Mouse (Mus musculus) hindbrain, embryonic 13.5 days (tissue): ENCODE measurements around the gene Arl5b. TPM values are rescaled to one million over a fixed set of nuclear protein-coding genes. Genes with fewer than 3 reads are reported as not detected.

ENCODE experiments used
- ATAC-seq: fragments of 200-750 bp; cut with Nextera tagmentation; 2 replicates; pipeline ENCODE4 v1.8.0; 2017; ENCODE audit warnings: moderate TSS enrichment; ENCODE audit not compliant: low FRiP score
- H3K27ac ChIP-seq: fragments of 300-500 bp; sonication (generic); 2 replicates; pipeline ENCODE4 v1.5.1; 2015; ENCODE audit warnings: inconsistent platforms, mild to moderate bottlenecking, moderate library complexity
- H3K27me3 ChIP-seq: fragments of 300-500 bp; sonication (generic); 2 replicates; pipeline ENCODE4 v1.6.1; 2015; ENCODE audit warnings: mild to moderate bottlenecking, inconsistent platforms
- H3K36me3 ChIP-seq: fragments of 300-500 bp; sonication (generic); 2 replicates; pipeline ENCODE4 v1.6.1; 2015; ENCODE audit warnings: mild to moderate bottlenecking, inconsistent platforms
- H3K4me1 ChIP-seq: fragments of 300-500 bp; sonication (generic); replicated peaks from 2 replicates; pipeline ENCODE4 v1.6.1; 2015; ENCODE audit warnings: inconsistent platforms
- H3K4me2 ChIP-seq: fragments of 300-500 bp; sonication (generic); 2 replicates; pipeline ENCODE4 v1.6.1; 2015; ENCODE audit warnings: inconsistent platforms, mild to moderate bottlenecking, moderate library complexity
- H3K4me3 ChIP-seq: fragments of 300-500 bp; sonication (generic); 2 replicates; pipeline ENCODE4 v1.5.1; 2015; ENCODE audit warnings: mild to moderate bottlenecking, inconsistent platforms
- H3K9ac ChIP-seq: fragments of 300-500 bp; sonication (generic); 2 replicates; pipeline ENCODE4 v1.6.1; 2015; ENCODE audit warnings: mild to moderate bottlenecking, inconsistent platforms
- H3K9me3 ChIP-seq: fragments of 300-500 bp; sonication (generic); 2 replicates; pipeline ENCODE4 v1.6.1; 2016; ENCODE audit warnings: inconsistent platforms
- WGBS: fragments of 180-500 bp; shearing (Covaris S2); methylation state at CpG from one replicate; pipeline ENCODE4 v1.1.7; 2015; 5-methylcytosine and 5-hydroxymethylcytosine counted together
- polyA plus RNA-seq: library from polyadenylated mRNA; unstranded; fragments of >200 nt; fragmentation: Nextera tagmentation; extraction: Ambion mirVana; gene quantifications from 2 replicates; pipeline ENCODE4 v1.2.1, GENCODE M21; 2015

Arl5b gene
- polyA plus RNA-seq, 1 experiment from 2014 or later, result 38.5 TPM

DNA sequence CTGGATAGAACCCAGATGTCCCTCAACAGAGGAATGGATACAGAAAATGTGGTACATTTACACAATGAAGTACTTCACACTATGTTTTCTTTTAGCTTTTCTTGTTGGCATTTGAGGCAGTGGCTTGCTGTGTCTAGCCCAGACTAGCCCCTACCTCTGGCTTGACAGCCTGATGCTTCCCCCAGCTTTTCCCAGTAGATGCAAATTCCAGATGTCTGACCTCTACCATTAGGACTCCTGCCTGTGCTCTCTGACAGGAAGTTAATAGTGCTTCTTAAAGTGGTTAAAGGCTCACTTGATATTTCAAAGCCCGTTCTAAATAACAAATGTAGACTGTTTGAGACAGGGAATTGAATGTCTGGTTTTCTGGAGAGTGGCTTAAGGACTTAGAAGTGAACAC, 14.6 kb downstream of the Arl5b start:
- Histone ChIP-seq H3K9ac (no peak overlapping the region), H3K4me3 (no peak overlapping the region), H3K9me3 (no peaks in the 10 kb centered on the region), H3K27ac (no peak overlapping the region), H3K4me1 (peaks cover 40% of the 10 kb centered on the region), H3K27me3 (no peaks in the 10 kb centered on the region), H3K36me3 (peaks cover 10% of the 10 kb centered on the region), H3K4me2 (no peak overlapping the region)
- no peak for ATAC-seq
- 70% methylated on average over 1 of the region's 1 CpGs for WGBS

DNA sequence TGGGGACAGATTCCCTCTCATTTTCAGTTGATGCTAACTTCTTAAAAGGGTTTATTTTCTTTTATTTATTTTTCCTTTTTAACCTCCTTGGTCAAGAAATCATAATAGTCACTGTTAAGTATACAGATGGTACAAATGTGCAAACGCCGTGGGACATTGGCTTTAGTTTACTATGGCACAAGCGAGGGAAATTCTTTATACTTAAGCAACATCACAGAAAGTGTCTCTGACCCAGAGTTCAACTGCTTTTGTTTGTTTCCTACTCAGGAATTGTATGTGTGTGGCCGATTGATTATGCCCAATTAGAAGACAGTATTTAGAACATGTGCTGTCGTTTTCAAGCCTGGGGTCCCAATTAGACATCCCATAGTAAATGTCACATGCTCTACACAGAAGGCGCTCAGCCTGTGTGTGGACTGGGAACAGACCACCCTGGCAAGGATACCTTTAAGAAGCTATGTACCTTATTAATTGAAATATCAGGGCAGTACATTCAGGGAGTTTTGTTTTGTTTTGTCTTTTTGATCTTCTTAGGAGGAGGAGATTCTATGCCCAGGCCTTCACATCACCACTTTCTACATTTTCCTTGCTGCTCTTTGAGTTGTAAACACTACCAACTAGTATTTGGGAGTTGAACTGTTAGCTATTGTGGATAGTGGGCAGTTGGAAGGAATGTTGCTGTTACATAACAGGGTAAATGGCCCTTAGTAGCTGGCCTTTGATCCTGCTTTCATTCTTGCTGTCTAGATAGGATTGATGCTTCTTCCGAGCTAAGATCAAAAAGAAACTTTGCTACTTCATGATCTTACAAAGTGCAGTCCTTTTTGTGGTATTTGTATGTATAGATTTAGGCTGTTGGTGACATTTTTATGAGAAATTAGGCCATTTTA, 15.4 kb downstream of the Arl5b start:
- Histone ChIP-seq H3K4me2 (no peak overlapping the region), H3K9ac (no peak overlapping the region), H3K27me3 (no peaks in the 10 kb centered on the region), H3K4me3 (no peak overlapping the region), H3K27ac (no peak overlapping the region), H3K9me3 (no peaks in the 10 kb centered on the region), H3K36me3 (peaks cover 15% of the 10 kb centered on the region), H3K4me1 (peaks cover 36% of the 10 kb centered on the region)
- ATAC-seq, result no peak
- 60% methylated on average over 7 of the region's 7 CpGs for WGBS

DNA sequence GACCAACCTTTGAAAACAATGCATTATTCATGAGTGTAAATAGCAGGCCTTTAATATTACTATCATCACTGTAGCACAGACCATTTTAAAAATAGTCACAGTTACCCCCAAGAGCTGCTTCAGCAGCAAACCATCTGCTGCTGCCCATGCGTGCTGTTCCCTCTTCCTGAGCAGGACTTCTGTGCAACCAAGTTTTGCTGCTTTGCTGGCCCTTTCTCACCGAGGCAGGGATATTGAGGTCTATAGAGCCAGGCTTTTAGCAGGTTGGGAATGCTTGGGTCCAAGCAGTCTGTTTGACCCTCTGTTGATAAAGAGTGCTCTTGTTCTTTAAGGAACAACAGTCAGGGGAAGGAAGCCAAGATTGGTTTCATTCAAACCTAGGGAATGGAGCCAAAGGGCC, 16.3 kb downstream of the Arl5b start:
- ATAC-seq, result no peak
- Histone ChIP-seq H3K4me1 (peaks cover 36% of the 10 kb centered on the region), H3K27ac (no peak overlapping the region), H3K9ac (no peak overlapping the region), H3K36me3 (peaks cover 23% of the 10 kb centered on the region), H3K9me3 (no peaks in the 10 kb centered on the region), H3K27me3 (no peaks in the 10 kb centered on the region), H3K4me3 (no peak overlapping the region), H3K4me2 (no peak overlapping the region)
- 71% methylated on average over 2 of the region's 2 CpGs for WGBS

DNA sequence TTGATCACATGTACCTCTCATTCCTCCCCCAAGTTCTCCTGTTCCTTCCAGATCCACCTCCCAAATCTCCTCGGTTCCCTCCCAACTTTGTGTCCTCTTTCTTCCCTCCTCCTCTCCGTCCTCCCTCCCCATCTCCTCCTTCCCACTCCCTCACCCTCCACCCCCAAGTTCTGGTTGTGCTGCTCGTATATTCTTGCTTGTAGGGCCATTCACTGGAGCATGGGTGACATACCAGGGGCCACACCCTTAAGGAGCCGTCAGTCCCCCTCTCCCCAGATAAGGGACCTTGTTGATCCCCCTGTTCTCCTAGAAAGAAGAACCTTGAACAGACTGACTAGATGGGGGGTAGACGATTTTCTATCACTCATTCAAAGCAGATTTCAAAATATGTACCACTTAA, 17.9 kb downstream of the Arl5b start:
- Histone ChIP-seq H3K4me2 (no peak overlapping the region), H3K4me3 (no peak overlapping the region), H3K27ac (no peak overlapping the region), H3K9me3 (no peaks in the 10 kb centered on the region), H3K9ac (no peak overlapping the region), H3K27me3 (no peaks in the 10 kb centered on the region), H3K4me1 (peaks cover 26% of the 10 kb centered on the region), H3K36me3 (peaks cover 30% of the 10 kb centered on the region)
- 88% methylated on average over 5 of the region's 5 CpGs for WGBS
- no peak for ATAC-seq

DNA sequence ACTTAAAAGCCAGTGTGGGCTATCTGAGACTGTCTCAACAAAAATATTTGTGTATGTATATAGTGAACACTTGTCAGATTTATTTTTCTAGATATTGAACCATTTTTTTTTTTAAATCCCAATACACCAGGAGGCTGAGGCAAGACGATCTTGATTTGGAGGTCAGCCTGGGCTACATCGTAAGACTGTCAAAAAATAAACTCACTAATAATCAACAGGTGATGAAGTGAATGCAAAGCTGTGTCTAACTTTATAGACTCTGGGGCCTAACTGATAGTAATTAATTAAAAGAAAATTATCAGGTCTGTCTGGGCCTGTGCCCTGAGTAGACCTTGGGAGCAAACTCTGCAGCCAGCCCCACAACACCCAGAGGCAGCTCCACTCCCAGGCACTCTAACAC, 34.5 kb downstream of the Arl5b start:
- H3K27me3 ChIP-seq, result no peaks in the 10 kb centered on the region
- peaks cover 39% of the 10 kb centered on the region for H3K36me3 ChIP-seq
- 99% methylated on average over 2 of the region's 2 CpGs for WGBS
- no peak overlapping the region for H3K4me2 ChIP-seq
- no peak for ATAC-seq
- H3K27ac ChIP-seq, result no peak overlapping the region
- no peaks in the 10 kb centered on the region for H3K9me3 ChIP-seq
- no peak overlapping the region for H3K9ac ChIP-seq
- H3K4me1 ChIP-seq, result no peaks in the 10 kb centered on the region
- no peak overlapping the region for H3K4me3 ChIP-seq

DNA sequence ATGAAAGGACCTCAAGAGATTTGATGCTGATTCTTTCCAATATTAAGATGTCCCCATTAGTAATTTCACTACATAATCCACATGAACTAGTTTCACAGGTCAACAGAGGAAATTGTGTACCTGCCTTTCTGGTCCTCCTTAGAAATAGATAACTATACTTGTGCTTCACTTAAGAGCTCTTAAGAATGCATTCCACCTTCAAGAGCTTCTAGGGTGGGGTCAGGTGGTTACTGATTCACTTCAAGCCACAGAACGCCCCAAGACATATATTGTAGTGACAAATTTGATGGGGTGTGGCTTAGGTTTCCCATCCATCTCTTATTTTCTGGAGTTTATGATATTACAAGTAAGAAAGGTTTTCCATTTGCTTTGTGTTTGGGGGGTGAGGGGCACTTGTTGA, 38.1 kb downstream of the Arl5b start:
- Histone ChIP-seq H3K36me3 (peaks cover 16% of the 10 kb centered on the region), H3K4me2 (no peak overlapping the region), H3K27ac (no peak overlapping the region), H3K9me3 (no peaks in the 10 kb centered on the region), H3K4me3 (no peak overlapping the region), H3K4me1 (no peaks in the 10 kb centered on the region), H3K27me3 (no peaks in the 10 kb centered on the region), H3K9ac (no peak overlapping the region)
- 94% methylated on average over 1 of the region's 1 CpGs for WGBS
- no peak for ATAC-seq

DNA sequence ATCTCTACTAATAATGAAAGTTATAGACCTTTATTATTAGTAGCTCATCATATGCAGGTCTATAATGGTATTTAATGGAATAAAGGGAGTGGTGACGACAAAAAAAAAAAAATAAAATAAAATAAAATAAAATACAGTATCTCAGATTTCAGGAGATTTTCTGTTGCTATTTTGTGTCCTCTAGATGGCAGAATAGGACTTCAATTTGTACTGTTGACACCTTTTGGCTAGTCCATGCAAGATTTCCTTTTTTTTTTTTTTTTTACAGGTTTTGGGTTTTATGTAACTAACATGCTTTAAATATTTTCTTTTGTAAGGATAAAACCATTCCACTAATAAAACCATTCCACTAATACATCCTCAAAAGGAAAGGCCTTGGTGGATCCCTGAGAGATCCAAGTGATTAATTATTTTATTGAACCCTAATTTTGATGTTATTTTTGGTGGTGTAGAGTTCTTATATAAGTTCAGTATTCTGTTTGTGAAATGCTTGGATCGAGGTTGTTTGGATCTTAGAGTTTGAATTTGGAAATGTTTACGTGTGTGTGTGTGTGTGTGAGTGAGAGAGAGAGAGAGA, 47.4 kb downstream of the Arl5b start:
- H3K4me2 ChIP-seq, result no peak overlapping the region
- no peaks in the 10 kb centered on the region for H3K4me1 ChIP-seq
- H3K9ac ChIP-seq, result no peak overlapping the region
- H3K36me3 ChIP-seq, result no peaks in the 10 kb centered on the region
- no peaks in the 10 kb centered on the region for H3K9me3 ChIP-seq
- no peak overlapping the region for H3K27ac ChIP-seq
- H3K27me3 ChIP-seq, result no peaks in the 10 kb centered on the region
- 64% methylated on average over 3 of the region's 3 CpGs for WGBS
- ATAC-seq, result no peak
- H3K4me3 ChIP-seq, result no peak overlapping the region

DNA sequence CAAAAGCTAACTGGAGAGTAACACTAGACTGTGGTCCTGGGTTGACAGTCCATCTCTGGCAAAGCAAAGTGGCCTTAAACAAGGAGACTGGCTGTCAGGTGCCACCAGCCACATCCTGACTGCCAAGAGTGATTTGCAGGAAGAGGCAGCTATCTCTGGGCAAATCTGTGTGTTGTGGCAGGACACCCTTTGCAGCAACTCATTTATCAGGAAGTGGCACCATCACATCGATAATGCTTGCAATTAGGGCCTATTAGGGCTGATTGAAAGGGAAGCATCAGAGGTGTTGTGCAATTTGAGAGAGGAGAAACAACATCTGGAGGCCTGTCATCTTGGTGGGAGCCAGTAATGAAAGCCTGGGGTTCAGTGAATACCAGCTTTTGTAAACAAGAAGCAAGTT, 55.2 kb downstream of the Arl5b start:
- ATAC-seq, result no peak
- no peak overlapping the region for H3K4me2 ChIP-seq
- H3K4me3 ChIP-seq, result no peak overlapping the region
- H3K4me1 ChIP-seq, result no peaks in the 10 kb centered on the region
- 71% methylated on average over 1 of the region's 1 CpGs for WGBS
- no peaks in the 10 kb centered on the region for H3K36me3 ChIP-seq
- no peak overlapping the region for H3K27ac ChIP-seq
- H3K9ac ChIP-seq, result no peak overlapping the region
- H3K9me3 ChIP-seq, result no peaks in the 10 kb centered on the region
- no peaks in the 10 kb centered on the region for H3K27me3 ChIP-seq

DNA sequence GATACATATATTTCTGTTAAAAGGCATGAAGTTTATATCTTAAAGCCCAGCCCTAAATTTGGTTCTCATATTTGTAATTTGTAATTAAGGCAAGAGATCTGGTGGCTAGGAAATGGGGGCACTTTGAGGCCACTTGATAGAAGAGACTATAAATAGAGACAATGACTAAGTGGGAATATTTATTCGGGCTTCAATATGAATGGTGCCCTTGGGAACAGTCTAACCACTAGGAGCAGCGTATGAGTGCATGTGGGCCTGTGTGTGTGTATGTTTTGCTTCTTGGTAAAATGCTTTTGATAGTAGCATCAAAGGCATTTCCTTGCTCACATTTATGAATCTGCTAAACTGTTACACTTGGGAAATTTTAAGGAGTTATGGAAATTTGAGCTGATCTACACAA, 62.1 kb downstream of the Arl5b start:
- no peaks in the 10 kb centered on the region for H3K9me3 ChIP-seq
- WGBS, result 55% methylated on average over 2 of the region's 2 CpGs

DNA sequence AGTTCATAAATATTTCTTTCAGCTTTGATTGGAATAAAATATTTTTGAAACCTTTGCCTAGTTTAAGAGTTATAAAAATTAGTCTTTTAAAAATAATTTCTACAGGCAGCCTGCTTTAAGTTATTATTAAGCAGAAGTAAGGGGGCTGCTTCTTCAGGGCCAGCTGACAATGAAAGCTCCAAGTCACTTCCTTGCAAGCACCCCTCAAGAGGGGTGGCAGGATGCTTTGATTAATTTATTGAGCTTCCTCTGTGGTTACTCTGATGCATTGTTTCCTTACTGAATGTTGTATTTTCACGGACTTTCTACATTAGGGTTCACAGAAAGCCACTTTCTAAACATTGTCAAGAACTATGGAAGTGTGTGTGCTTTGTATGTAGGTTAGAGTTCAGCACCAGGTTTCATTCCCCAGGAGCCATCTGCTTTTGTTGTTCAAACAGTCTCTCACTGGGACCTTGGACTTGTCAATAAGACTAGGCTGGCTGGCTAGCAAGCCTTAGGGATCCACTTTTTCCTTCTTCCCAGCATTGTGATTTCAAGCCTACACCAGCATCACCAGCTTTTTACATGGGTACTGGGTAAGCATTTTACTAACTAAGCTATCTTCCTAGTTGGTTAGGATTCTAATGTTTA, 62.7 kb downstream of the Arl5b start:
- WGBS, result 55% methylated on average over 1 of the region's 1 CpGs
- no peak for ATAC-seq
- H3K27ac ChIP-seq, result no peak overlapping the region

More for the DNA sequence above, 62.1 kb downstream of the Arl5b start:
- H3K4me1 ChIP-seq, result no peaks in the 10 kb centered on the region
- no peaks in the 10 kb centered on the region for H3K36me3 ChIP-seq
- H3K9ac ChIP-seq, result no peak overlapping the region
- H3K4me2 ChIP-seq, result no peak overlapping the region
- no peak overlapping the region for H3K4me3 ChIP-seq
- H3K27me3 ChIP-seq, result no peaks in the 10 kb centered on the region
- no peak for ATAC-seq
- H3K27ac ChIP-seq, result no peak overlapping the region

DNA sequence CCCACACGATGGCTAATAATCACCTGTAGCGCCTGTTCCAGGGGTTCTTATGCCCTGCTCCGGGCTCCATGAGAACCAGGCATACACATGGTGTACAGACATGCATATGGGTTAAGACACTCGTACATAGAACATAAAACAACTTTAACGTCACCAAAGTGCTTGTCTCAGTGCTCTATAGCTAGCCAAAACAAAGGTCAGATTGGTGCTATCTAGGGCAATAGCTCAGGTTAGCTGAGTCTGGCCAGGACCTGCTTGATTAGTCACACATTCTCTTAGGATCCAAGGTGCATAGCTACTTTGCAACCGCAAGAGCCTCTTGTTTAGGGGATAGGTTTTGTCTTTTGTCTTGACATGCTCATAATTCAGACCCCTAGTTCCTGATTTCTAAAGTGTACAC, 63.5 kb downstream of the Arl5b start:
- no peak overlapping the region for H3K4me2 ChIP-seq
- H3K36me3 ChIP-seq, result no peaks in the 10 kb centered on the region
- H3K27ac ChIP-seq, result no peak overlapping the region
- ATAC-seq, result no peak
- H3K27me3 ChIP-seq, result no peaks in the 10 kb centered on the region
- H3K4me3 ChIP-seq, result no peak overlapping the region
- H3K9me3 ChIP-seq, result no peaks in the 10 kb centered on the region
- 88% methylated on average over 6 of the region's 6 CpGs for WGBS
- H3K4me1 ChIP-seq, result no peaks in the 10 kb centered on the region
- H3K9ac ChIP-seq, result no peak overlapping the region

More for the DNA sequence above, 62.7 kb downstream of the Arl5b start:
- H3K27me3 ChIP-seq, result no peaks in the 10 kb centered on the region
- H3K36me3 ChIP-seq, result no peaks in the 10 kb centered on the region
- no peaks in the 10 kb centered on the region for H3K4me1 ChIP-seq
- no peak overlapping the region for H3K9ac ChIP-seq
- H3K4me3 ChIP-seq, result no peak overlapping the region
- no peaks in the 10 kb centered on the region for H3K9me3 ChIP-seq
- no peak overlapping the region for H3K4me2 ChIP-seq

DNA sequence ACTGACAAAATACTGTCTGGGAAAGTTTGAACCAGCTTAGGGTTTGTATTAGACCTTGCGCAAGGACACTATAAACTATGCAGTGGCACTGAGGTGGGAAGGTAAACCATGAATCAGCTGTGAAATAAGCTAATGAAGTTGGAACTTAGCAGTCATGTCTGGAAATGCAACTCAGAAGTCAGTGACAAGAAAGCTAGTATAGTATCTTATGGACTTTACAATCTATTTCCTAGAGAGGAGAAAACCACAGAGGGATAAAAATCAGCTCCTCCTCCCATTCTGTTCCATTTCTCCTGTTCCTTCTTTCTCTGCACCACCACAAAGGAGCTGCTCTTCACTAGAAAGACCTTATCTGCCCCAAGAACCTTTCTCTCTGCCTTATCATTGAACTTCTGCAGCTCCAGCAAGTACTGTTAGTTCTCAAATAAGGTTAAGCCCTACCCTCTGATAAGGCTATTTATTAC, 72.1 kb downstream of the Arl5b start:
- no peak overlapping the region for H3K4me3 ChIP-seq
- H3K27ac ChIP-seq, result no peak overlapping the region
- 97% methylated on average over 1 of the region's 1 CpGs for WGBS
- H3K9me3 ChIP-seq, result no peaks in the 10 kb centered on the region
- no peaks in the 10 kb centered on the region for H3K4me1 ChIP-seq
- no peaks in the 10 kb centered on the region for H3K36me3 ChIP-seq
- H3K27me3 ChIP-seq, result no peaks in the 10 kb centered on the region
- no peak overlapping the region for H3K4me2 ChIP-seq
- H3K9ac ChIP-seq, result no peak overlapping the region
- ATAC-seq, result no peak
